Mouse (Mus musculus) heart, postnatal 10 days (tissue): Measurements from ENCODE around the gene Gm8108. TPM values are rescaled to one million over a fixed set of nuclear protein-coding genes. Genes with fewer than 3 reads are reported as not detected.
A peak's percentile ranks its signal among the peaks of the same experiment; 100 is the strongest.
"Not testable (repeated sequence)": the region's sequence is repeated elsewhere in the genome, so short reads cannot be mapped to it uniquely, and the experiment has no call there.

Experiments used
- DNase-seq, 2 experiments: peaks; one replicate each; pipeline ENCODE4 v3.0.0; 2021
- intact Hi-C: fragments of 180-260 bp; cut with DNase I; formaldehyde crosslinking; loops from one replicate; pipeline ENCODE4 v1.15.1; 2025
- total RNA-seq, 2 experiments: library from RNA; stranded (reverse); gene quantifications; 2 replicates each; pipeline ENCODE4 v1.2.3; 2021

The Gm8108 gene
- 1 to 10 TPM; 2.4 to 3.6 TPM for total RNA-seq

GRCm38 (mm10) chr14:4110426-4110825 is at the start of gene Gm8108:
Gm8108 (plus strand) TSS chr14:4110526.
- intact Hi-C loops, result not testable (repeated sequence)
- peak; percentile 20 to 22 for DNase-seq

GRCm38 (mm10) chr14:4083820-4084219 is 26.5 kb upstream of the Gm8108 start, which contains the start of gene Gm3115:
Gm3115 (plus strand) TSS chr14:4084120.
- DNase-seq, intact Hi-C loops: not testable (repeated sequence)

- DNase-seq, intact Hi-C loops: not testable (repeated sequence)
Observed at GRCm38 (mm10) chr14:4141646-4142045, 31.3 kb downstream of the Gm8108 start.

GRCm38 (mm10) chr14:4164730-4165129 is 54.4 kb downstream of the Gm8108 start, which contains the start of gene Gm3127:
Gm3127 (plus strand) TSS chr14:4165030.
- intact Hi-C loops, DNase-seq: not testable (repeated sequence)

- DNase-seq, result not testable (repeated sequence)
Observed at GRCm38 (mm10) chr14:4182030-4182429, 71.7 kb downstream of the Gm8108 start.

More at GRCm38 (mm10) chr14:4182030-4182429, 71.7 kb downstream of the Gm8108 start:
- intact Hi-C loops, result not testable (repeated sequence)

Other genes with a start within 250 kb of the Gm8108 start
- gene Gm2916, start 226.4 kb upstream of the Gm8108 start, total RNA-seq, result not detected
- not detected for gene Gm3029, start 178.8 kb upstream of the Gm8108 start, total RNA-seq
- gene Gm3095, start 147.0 kb upstream of the Gm8108 start, total RNA-seq, result not detected
- gene Gm3099, start 112.1 kb upstream of the Gm8108 start, total RNA-seq, result not detected
- 1 to 10 TPM; 1.4 to 2.4 TPM for gene Gm5796, start 86.6 kb upstream of the Gm8108 start, total RNA-seq
- gene Gm3115, start 26.4 kb upstream of the Gm8108 start, total RNA-seq, result under 1 TPM; 0.36 to 0.42 TPM
- not detected for gene Gm3127, start 54.5 kb downstream of the Gm8108 start, total RNA-seq
- gene Gm2974, start 72.0 kb downstream of the Gm8108 start, total RNA-seq, result under 1 TPM in 1 of 2 experiments, not detected in 1; 0.30 TPM
- not detected for gene Gm3138, start 139.1 kb downstream of the Gm8108 start, total RNA-seq
- gene Gm3149, start 206.8 kb downstream of the Gm8108 start, total RNA-seq, result not detected
- under 1 TPM; 0.42 to 0.45 TPM for gene 2610042L04Rik, start 224.2 kb downstream of the Gm8108 start, total RNA-seq